Mouse (Mus musculus) testis, adult 2 months (tissue): Measurements from ENCODE around the gene Por. TPM values are rescaled to one million over a fixed set of nuclear protein-coding genes. Genes with fewer than 3 reads are reported as not detected.

Experiments
- H3K27ac ChIP-seq: fragments of 200-500 bp; 2 replicates; pipeline ENCODE4 v1.5.1; 2012; ENCODE audit warnings: low read depth, low read length; ENCODE audit not compliant: control insufficient read depth, insufficient read depth
- H3K27me3 ChIP-seq: fragments of 200-500 bp; 2 replicates; pipeline ENCODE4 v1.6.1; 2012; ENCODE audit warnings: mild to moderate bottlenecking, low read length, moderate library complexity; ENCODE audit not compliant: control insufficient read depth, insufficient read depth
- H3K36me3 ChIP-seq: fragments of 200-500 bp; 2 replicates; pipeline ENCODE4 v1.6.1; 2012; ENCODE audit warnings: mild to moderate bottlenecking, low read length; ENCODE audit not compliant: control insufficient read depth, insufficient read depth
- H3K4me1 ChIP-seq: fragments of 200-500 bp; 2 replicates; pipeline ENCODE4 v1.6.1; 2012; ENCODE audit warnings: low read length; ENCODE audit not compliant: control insufficient read depth, insufficient read depth
- H3K4me3 ChIP-seq: fragments of 200-500 bp; 2 replicates; pipeline ENCODE4 v1.5.1; 2012; ENCODE audit warnings: low read depth, mild to moderate bottlenecking, low read length, moderate library complexity, mixed read lengths; ENCODE audit not compliant: control insufficient read depth
- CTCF ChIP-seq: fragments of 200-500 bp; IDR thresholded peaks from 2 replicates; pipeline ENCODE4 v1.5.1; 2012; ENCODE audit warnings: low read depth, mild to moderate bottlenecking, inconsistent platforms, low read length, moderate library complexity; ENCODE audit not compliant: control insufficient read depth, insufficient read depth, insufficient replicate concordance
- POLR2A ChIP-seq: fragments of 200-500 bp; IDR thresholded peaks from 2 replicates; pipeline ENCODE4 v1.6.1; 2012; ENCODE audit warnings: low read depth, mild to moderate bottlenecking, inconsistent platforms, low read length, moderate library complexity; ENCODE audit not compliant: control insufficient read depth
- polyA plus RNA-seq: library from polyadenylated mRNA; depleted of rRNA; stranded (reverse); fragments of >200 nt; gene quantifications from 2 replicates; pipeline ENCODE4 v1.2.3, GENCODE M21; 2012

Por gene
- polyA plus RNA-seq, 1 experiment: 26.1 TPM

DNA sequence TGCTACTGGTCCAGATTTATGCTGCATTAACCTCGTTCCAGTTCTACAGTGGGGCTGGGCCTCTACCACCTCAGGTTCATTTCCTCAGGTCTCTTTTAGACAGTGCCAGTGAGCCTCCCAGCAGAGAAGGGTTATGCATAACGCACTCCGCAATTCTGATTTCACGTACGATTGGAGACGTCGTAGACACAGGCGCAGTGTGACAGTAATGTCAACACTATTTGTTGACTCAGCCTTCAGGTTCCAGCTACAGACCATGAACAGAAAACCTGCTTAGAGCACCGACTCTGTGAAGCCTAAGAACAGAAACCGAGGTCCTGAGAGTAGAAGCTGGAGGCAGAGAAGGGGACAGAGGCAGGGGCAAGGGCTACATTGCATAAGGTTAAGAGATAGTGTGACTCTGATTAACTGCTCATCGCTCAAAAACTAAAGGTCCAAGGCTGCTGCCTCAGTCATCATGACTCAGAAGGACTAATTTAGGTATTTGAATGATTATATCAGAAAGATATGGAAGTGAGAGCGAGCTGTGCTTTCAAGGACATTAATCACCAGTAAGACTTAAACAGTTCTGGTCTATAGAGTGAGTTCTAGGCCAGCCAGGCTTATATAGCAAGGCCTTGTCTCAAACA lies 13.2 kb downstream of the Por start:
- Histone ChIP-seq H3K27me3 (no peaks in the 10 kb centered on the region), H3K27ac (no peak overlapping the region), H3K36me3 (no peaks in the 10 kb centered on the region), H3K4me1 (peaks cover 2% of the 10 kb centered on the region; the same call in 1 of the 2 replicates), H3K4me3 (no peak overlapping the region)
- TF ChIP-seq POLR2A (no peak), CTCF (no peak)

DNA sequence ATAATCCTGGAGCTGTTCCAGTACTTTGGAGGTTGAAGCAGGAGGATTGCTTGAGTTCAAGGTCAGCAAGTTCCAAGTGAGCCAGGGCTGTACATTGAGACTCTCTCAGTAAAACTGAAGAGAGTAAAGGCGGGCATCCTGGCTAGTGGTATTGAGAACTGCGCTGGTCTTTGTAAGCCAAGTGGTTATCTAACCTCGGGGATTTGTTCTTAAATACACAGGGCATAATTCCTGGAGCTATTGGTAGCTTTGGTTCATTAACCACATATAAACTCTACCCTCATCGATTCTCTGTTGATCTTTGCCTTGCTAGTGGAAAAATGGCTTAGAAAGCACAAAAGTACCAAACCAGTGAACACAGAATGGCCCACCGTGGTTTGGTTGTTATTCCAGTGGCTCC lies 20.6 kb downstream of the Por start:
- H3K36me3 ChIP-seq: no peaks in the 10 kb centered on the region
- no peak overlapping the region for H3K4me3 ChIP-seq
- no peaks in the 10 kb centered on the region for H3K27me3 ChIP-seq
- H3K27ac ChIP-seq: no peak overlapping the region
- TF ChIP-seq CTCF (no peak), POLR2A (no peak)
- peaks cover 16% of the 10 kb centered on the region for H3K4me1 ChIP-seq

GRCm38 (mm10) chr5:135691266-135691665 lies 21.4 kb downstream of the Por start:
- Histone ChIP-seq H3K27me3 (no peaks in the 10 kb centered on the region), H3K36me3 (no peaks in the 10 kb centered on the region), H3K4me3 (no peak overlapping the region), H3K27ac (no peak overlapping the region), H3K4me1 (peaks cover 16% of the 10 kb centered on the region)
- no peak for TF ChIP-seq CTCF
- TF ChIP-seq POLR2A: no peak

DNA sequence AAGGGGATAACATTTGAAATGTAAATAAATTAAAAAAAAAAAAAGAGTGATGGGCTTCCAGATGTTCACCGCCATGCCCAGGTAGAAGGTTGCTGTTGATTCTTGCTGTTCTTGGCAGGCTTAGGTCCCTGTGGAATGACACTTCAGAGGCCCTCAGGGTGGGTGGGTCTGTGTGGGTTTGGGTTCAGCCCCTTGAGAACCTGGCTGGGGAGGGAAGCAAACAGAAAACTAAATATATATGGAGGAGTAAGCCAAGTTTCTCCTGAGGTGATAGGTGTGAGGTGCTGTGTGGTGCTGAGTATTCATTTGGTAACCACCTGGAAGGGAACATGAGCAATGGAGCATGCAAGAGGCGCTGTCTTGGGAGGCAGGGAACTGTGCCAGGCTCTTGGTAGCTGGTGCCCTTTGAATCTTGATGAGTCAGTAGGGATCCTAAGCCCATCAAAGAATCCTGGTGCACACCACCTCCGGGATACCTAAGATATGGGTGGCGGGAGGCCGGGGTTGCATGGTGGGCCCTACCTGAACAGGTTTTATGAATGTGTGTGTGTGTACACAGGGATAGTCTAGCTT lies 23.5 kb downstream of the Por start:
- H3K27me3 ChIP-seq: no peaks in the 10 kb centered on the region
- H3K36me3 ChIP-seq: no peaks in the 10 kb centered on the region
- H3K27ac ChIP-seq: no peak overlapping the region
- TF ChIP-seq CTCF: no peak
- TF ChIP-seq POLR2A: no peak
- peaks cover 13% of the 10 kb centered on the region for H3K4me1 ChIP-seq
- H3K4me3 ChIP-seq: no peak overlapping the region

DNA sequence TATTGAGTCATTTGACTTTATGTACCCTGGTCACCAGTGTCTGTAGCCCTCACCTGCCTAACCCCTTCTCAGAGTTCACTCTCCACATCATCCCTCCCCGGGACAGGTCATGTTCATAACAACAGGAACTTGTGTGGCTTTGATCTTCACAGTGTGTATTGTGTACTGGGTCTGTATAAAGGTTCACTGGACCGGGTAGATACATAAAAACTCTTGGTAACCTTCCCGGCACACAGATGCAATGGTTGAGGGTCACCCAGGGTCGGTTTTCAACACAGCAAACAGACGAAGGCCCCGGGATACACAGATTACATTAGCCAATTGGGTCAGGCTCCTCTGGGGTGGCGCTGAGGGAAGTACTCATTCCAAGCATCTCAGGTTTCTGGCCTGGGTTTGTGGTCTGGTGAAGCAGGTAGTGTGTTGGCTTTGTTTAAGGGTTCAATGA lies 25.5 kb downstream of the Por start:
- Histone ChIP-seq H3K4me1 (no peaks in the 10 kb centered on the region), H3K36me3 (no peaks in the 10 kb centered on the region), H3K27me3 (no peaks in the 10 kb centered on the region), H3K4me3 (no peak overlapping the region), H3K27ac (no peak overlapping the region)
- TF ChIP-seq POLR2A (no peak), CTCF (no peak)

DNA sequence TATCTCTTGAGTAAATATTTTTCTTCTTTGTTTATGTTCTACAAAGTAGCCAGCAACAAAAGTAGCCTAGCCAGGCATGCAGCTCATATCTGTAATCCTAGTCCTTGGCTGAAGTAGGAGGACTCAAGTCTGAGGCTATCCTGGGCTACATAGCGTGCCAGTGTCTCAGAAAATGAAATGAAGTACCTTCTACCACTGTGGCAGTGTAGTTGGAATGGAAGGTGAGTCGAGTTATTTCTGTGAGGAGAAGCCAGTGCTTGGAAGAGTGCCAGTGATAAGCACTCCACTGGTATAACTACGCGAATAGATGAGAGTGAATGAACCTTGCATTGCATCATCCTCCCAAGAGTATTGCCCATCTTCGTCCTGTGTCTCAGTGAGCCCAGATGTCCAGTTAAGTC lies 27.9 kb downstream of the Por start:
- no peaks in the 10 kb centered on the region for H3K4me1 ChIP-seq
- TF ChIP-seq CTCF (no peak), POLR2A (no peak)
- H3K27ac ChIP-seq: no peak overlapping the region
- H3K27me3 ChIP-seq: no peaks in the 10 kb centered on the region
- H3K4me3 ChIP-seq: no peak overlapping the region
- H3K36me3 ChIP-seq: no peaks in the 10 kb centered on the region

GRCm38 (mm10) chr5:135701601-135702000 lies 31.8 kb downstream of the Por start:
- no peaks in the 10 kb centered on the region for H3K36me3 ChIP-seq
- peaks cover 5% of the 10 kb centered on the region for H3K4me1 ChIP-seq
- no peak overlapping the region for H3K27ac ChIP-seq
- no peak overlapping the region for H3K4me3 ChIP-seq
- no peaks in the 10 kb centered on the region for H3K27me3 ChIP-seq
- TF ChIP-seq POLR2A: no peak
- no peak for TF ChIP-seq CTCF
